Mouse (Mus musculus) fibroblast of lung, adult 2 months (primary cell): ENCODE data around the gene Siglech.
A peak's percentile ranks its signal among the peaks of the same experiment; 100 is the strongest.
"Not testable (repeated sequence)": the region's sequence is repeated elsewhere in the genome, so short reads cannot be mapped to it uniquely, and the experiment has no call there.

Experiments used
- DNase-seq: peaks from one replicate; pipeline ENCODE4 v3.0.0-alpha.2; 2011; ENCODE audit warnings: low read depth

Gene Siglech

DNA sequence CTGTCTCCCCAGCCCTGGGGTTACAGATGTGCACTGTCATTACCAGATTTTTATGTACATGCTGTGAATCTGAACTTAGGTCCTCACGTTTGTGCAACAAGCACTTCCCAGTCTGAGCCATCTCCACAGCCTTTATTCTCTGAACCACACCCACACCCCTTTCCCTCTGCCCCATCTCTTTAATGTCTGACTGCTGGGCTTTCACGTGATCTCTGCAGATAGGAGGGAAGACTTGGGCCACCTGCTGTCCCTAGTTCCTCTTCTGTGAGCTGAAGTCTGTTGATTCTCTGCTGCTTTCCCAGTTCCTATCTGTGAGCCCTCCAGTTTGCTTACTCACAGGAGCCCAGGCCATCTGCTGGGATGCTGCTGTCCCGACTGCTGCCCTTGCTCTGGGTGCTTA, at the start of gene Siglech:
Gene Siglech, plus strand, starts transcription at position 253 of the 400 bp plus-strand sequence.
- no peak for DNase-seq

DNA sequence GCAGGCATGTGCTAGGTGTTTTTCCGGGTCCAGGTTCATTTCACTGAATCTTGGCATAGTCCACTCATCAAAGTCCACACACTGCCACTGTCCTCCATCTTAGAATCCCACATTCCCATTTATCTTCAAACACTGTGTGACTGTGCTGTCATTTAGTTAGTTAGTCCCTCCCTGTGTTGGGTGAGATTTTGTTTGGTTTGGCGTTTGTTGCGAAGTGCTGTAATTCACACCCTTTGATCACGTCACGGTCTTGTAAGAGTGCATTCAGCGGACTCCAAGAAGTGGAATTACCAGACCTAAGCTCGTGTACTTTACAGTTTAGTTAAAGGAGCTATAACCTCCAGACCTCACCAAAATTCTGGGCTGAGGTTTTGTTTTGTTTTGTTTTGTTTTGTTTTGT, 45.3 kb upstream of the Siglech start:
- no peak for DNase-seq

DNA sequence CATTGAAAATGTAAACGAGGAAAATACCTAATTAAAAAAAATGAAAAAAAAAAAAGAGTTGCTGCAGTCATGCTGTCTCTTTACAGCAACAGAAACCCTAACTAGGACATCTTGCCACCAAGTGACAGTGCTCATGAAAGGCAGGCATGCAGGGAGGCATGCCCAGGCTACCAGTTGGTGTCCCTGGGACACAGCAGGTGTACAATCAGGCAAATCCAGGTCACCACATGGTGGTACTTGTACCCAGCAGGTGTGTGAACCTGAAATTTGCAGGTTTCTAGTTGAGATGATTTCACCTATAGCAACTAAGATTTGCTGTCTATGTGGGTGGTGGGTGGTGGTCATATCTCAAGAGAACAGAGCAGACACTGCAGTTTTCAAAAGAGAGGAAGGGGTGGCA, 39.1 kb upstream of the Siglech start:
- DNase-seq = no peak

DNA sequence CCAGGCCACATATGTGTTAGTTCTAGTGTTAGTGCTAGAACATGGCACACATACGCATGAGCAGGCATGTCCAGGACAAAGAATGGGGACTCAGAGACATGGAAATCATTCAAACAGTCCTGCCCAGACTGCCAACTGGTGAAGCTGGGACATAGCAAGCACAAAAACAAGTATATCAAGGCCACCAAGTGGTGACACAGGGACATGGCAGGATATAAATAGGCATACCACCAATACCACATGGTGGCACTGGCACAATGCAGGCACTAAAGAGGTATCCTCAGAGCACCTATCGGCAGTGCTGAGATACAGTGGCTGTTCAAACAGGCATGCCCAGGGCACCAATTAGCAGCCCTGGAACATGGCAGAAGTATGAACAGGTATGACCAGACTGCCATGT, 33.5 kb upstream of the Siglech start:
- no peak for DNase-seq

DNA sequence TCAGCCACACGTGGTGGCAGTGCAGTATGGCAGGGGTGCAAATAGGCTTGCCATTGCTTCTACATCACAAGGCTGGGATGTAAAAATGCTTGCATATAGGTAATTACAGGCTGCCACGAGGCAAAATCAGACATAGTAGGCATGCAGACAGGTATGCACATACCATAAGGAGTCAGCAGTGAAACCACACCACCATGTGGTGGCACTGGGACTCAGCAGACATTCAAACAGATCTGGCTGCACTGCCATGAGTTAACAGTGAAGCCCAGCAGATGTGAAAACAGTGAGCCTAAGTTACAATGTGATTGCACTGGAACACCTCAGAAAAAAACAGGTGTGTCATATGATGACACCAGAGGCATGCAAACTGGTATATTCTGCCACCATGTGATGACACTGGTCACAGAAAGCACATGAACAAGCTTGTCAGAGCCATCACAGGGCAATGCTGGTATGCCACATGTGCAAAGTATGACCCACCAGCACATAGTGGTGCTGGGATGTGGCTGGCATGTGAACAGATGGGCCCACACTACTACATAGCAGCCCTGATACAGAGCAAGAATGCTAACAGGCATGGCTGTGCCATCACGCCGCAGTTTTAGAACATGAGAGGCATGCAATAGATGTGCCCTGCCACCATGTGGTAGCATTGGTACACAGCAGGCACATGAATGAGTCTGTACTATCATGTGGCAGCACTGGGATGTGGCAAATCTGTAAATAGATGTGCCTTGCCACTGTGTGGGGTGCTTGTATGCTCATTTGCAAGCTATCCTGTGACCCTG, 30.7 kb upstream of the Siglech start:
- DNase-seq = no peak

DNA sequence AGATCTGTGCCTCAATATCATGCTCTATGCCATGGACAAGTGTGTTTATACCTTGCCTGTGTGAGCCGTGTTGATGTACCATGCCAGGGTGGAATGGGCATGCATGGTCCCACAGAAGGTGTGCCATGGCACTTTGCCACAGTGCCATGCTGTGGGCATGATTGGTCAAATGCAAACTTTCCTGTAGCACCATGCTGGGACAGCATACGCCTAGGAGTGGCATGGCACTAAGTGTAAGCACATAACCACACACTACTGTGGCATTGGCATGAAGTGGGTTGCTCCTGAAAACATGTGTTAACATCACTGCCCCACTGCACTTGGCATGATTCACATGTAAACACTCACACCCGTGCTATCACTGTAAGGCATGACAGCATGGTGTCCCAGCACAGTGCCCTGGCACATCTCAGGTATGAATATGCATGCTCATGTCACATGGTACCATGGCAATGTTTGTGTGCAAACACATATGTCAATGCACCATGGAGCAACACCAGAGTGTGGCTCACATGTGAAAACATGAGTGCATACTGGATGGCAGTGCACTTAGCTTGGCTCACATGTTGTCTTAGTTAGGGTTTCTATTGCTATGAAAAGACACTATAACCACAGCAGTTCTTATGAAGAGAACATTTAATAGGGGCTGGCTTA, 24.2 kb upstream of the Siglech start:
- no peak for DNase-seq

DNA sequence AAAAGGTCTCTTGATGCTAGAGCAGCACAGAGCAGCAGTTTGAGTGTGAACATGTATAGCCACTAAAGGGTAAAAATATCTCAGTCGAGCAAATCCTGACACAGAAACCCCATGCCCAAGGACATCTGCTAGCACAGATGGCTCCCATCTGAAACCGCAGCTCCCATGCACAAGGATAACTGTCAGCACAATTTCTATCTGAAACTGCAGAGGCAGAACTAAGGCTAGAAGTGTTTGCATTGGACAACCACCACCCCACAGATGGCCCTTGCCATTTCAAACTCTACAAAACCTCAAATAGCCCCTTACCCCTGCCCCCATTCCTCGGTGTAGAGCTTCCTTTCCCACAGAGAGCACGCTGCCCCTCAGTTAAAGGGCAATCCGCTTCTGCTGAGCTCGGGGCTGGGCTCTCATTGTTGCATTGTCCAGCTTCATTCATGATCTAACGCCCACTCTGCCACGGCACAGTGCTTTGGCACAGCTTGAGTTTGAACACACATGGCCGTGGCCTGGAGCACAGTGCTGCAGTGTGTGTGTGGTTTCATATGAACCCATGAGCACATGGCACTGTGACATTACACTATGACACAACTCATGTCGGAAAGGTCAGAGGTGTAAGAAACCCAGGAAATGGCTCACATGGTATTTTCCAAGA, 23.3 kb upstream of the Siglech start:
- DNase-seq = no peak

DNA sequence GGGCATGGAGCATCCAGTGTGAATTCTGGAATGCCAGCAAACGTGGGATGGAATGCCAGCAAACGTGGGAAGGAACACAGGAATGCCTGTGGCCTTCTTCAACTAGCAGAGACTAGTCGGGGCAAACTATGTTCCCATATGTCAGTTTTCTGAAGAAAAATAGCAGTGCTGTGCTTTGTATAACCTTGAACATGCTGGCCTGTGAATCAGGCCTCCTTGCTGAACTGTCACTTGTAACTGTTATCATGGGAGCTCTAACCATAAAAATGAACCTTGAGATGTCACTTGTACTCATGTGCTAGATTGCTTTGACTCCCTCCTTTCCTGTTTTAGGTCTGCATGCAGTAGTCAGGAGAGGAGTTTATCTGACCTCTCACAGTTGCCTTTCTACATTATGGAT, 17.1 kb upstream of the Siglech start:
- DNase-seq = no peak

DNA sequence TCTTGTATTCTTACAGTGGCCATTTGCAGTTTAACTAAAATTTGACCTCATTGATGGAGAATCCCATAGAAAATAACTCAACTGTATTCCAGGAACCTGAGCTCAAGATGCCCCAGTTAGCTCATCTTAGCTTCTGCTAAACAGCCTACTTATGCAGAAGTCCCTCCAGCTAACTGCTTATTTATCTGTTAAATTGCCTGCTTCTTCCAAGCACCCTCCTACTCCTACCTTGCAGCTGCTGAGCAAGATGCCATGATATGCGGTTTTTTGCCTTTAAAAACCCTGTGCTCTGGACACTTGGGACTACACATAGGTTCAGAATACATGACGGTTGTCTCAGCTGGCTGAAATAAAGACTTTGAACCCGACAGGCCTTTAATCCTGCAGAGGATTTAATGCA, 8.6 kb upstream of the Siglech start:
- DNase-seq = no peak

DNA sequence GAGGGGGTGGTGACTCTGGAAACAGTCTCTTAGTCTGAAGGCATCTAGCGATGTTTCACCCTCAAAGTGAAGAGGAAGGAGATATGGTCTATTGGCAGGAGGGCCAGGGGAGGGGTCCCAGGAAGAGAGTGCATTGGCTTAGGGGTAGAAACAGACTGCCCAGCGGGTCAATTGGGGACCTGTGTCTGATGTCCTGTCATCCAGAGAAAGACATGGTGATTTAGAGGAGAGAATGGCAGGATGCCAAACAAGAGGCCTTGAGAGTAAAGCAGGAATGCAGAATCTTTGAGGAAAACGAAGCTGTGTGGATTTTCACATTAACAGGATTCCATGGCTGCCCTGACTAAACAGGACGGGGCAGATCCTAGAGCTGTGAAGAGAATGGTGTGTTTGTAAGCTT, 12.0 kb downstream of the Siglech start:
- no peak for DNase-seq

DNA sequence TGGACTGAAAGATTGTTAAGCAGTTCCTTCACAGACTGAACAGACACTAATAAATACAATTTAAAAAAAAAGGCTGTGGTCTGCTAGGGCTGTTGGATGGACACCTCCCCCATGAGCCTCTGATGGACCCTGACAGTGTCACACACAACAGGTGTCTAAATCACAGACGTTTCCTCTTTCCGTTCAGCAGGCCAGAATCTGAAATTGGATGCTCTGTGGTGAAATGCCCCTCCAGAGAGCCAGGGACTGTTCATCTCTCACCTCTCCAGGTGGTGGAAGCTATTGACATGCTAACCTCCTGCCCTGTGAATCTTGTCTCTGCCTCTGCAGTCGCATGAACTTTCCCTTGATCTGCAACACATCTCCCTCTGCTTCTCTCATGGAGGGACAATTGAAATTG, 14.5 kb downstream of the Siglech start:
- DNase-seq = no peak

DNA sequence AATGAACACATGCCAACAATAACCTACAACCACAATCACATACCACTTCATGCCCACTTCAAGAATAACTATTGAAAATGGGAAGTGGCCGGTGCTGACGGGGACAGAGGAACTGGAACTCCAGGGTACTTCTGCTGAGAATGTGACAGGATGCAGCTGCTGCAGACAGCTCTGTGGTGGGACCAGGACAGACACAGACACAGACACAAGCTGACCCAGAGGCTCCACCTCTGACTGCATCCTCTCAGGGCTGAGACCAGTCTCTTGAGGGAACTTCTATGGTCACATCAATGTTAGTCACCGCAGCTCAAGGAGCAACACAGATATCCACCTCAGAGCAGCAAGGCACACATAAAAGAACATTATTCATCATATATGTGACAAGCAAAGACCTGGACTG, 16.6 kb downstream of the Siglech start:
- no peak for DNase-seq

DNA sequence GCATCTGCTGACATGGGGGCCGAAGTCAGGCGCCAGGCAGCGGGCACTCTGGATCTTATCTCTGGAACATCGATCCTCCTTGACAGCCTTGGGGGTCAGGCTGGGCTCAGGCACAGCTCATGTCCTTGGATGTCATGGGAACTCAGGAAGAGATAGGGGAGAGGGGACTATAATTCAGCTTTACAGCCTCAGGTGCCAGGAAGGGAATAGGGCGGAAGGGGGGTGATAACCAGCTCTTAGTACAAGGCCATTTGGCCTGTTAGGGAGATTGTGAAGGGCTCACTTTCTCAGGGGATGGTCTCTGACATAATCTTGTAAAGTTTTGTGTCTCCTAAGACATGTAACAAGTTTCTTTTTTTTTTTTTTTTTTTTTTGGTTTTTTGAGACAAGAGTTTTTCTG, 22.6 kb downstream of the Siglech start:
- DNase-seq = not testable (repeated sequence)

DNA sequence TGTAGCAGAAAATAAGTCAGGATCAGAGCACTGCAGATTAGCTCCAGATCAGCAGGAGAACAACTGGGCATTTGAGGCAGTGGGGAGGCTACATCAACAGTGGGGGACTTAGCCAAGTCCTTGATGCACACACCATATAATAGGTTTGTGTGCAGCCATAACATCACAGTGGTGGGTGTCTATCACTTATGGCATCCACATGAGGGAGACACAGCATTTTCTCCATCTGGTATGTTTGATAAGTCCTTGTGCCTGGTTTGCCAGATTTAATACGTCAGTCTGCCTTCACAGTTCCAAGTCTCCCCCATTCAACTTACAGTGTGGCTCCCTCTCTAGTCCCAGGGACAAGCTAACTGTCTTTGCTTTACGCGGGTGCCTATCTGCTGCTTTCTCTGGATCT, 24.3 kb downstream of the Siglech start:
- no peak for DNase-seq

DNA sequence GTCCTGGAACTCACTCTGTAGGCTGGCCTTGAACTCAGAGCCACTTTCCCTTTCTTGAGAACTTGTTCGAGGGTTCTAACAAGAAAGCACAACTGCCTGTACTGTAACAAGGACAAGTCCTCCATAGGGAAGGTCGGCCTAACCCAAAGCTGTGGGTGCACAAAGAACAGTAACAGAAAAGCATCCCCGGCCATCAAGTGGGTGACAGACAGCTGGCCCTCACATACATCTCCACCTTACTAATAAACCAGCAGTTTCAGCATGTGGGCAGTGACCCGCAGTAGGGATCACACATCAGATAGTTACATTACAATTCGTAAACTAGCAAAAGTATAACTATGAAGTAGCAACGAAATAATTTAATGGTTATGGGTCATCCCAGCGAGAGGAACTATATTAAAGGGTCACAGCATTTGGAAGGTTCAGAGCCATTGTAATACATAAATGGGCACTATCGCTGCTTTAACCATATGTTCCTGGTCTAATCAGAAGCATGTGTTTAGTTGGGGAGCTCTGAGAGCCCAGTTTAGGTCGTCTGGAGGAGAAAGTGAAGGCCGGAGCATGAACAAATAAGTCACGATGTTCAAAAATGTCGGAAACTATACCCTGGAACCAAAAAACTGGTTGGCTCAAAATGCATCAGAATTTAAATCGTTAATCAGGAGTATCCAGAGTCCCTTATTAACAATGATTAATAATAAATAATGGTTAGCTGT, 25.4 kb downstream of the Siglech start:
- DNase-seq = no peak

DNA sequence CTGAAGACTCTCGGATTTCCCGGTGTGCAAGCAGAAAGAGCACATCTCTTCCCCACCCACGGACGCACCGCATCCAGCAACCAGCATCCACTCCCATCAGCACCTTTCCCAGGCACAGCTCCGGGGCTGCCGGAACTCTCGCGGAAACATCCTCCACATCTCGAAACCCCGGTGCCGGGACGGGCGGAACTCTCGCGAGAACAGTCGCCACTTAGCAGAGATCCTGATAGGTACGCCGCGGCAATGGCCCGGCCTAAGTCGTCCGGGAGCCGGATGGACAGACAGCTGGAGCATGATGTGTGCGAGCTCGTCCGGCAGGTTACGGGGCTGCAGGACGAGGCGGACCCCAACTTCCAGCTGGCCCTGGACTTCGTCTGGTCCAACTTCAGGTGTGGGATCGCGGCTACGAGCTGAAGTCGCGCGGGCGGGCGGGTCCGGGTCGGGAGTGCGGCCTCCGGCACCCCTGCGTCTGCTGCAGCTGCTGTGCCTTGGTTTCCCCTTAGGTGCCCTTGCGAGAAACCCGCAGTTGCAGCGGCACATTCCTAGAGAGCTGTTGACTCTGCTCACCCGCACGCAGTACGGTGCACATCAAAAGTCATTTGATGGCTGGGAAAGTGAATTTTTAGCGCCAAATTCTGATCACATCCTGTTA, 26.1 kb downstream of the Siglech start, which contains the start of gene Tubgcp5:
Gene Tubgcp5, plus strand, starts transcription at position 203 of the 652 bp plus-strand sequence.
- DNase-seq = peak; percentile 94

DNA sequence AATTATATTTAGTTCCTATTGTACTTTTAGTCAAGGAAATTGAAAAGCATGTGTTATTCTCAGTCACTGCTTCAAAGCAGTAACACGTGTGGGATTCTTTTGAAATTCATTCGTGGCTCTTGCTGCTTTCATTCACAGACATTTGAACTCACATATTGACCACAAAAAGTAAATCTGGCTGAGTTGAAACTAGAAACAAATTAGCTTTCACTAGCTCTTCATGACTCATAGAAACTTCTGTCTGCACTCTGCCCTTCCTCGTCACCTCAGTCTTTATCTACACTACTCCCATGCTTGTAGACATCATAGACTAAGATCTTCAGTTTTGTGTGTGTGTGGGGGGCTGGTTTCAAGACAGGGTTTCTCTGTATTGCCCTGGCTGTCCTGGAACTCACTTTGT, 32.0 kb downstream of the Siglech start:
- no peak for DNase-seq

DNA sequence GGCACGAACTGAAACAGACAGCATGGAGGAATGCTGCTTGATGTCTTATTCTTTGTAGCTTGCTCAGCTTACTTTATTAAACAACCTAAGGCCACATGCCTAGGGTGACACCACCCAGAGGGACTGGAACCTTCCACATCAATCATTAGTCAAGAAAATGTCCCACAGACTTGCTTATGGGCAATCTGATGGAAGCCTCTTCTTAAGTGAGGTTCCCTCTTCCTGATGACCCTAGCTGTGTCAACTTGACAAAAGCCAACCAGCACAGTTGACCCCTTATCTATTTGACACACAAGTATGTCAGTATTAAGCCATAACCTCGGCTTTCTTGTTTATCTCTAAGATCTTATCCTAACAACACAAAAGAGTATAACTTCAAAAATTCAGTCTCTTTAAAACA, 42.0 kb downstream of the Siglech start:
- DNase-seq = no peak

DNA sequence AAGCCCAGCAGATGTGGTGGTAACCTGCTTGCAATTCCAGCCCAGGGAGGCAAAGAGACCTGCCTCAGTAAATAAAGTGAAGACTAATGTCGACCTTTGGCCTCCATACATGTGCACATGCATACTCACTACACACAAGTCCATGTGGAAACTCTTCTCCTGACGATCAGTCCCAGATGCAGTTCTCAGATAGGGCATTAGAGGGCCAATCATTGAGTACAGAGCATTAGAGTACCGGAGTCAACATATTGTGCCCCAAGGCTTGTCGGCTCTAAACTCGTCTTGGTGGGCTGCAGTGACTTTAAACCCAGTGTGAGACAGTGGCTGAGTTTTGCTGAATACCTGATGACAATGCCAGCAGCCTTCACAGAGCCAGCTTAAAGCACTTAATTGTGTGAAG, 56.5 kb downstream of the Siglech start:
- DNase-seq = no peak

DNA sequence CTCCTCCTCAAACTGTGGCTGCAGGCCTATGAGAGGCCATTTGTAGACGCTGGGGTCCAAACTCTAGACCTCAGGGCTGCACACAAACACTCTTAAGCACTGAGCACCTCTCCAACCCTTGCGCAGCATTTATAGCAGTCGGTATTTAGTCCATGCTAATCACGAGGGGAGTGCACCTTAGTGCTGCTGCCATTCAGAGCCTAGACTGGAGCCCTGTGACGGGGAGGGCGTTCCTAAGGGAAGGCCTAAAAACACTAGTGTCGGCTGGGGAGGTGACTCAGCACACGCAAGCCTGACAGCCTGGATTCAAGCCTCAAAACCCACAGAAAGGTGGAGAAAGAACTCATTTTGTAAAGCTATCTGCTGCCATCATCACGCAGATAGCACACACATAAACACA, 59.6 kb downstream of the Siglech start:
- DNase-seq = no peak
